Mouse (Mus musculus): ENCODE measurements around the gene Zdhhc11. TPM values are rescaled to one million over a fixed set of nuclear protein-coding genes. Genes with fewer than 3 reads are reported as not detected.

Gene Zdhhc11
- polyA plus RNA-seq, 1 experiment from 2014 or later: not detected

DNA sequence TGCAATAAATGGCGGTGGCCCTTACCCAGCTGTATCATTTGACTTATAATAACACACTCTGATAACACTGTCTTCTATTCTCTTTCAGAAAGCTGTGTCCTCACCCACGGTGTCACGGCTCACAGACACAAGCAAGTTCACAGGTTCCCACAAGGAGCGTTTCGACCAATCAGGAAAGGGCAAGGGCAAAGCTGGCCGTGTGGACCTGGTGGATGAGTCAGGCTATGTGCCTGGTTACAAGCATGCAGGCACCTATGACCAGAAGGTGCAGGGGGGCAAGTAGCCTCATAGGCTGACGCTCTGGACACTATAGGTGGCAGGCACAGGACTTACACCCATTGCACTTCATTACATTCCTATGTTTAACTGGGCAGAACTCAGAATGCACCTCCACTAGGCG is 67.5 kb downstream of the Zdhhc11 start:
- no peak for ATAC-seq (ENCODE audit: low read depth)
- Histone ChIP-seq H3K36me3 (peaks cover 30% of the 10 kb centered on the region), H3K9ac (no peak overlapping the region), H3K4me1 (replicated peaks) (no peaks in the 10 kb centered on the region), H3K4me2 (no peak overlapping the region), H3K4me3 (no peak overlapping the region), H3K9me3 (no peaks in the 10 kb centered on the region), H3K27ac (replicated peaks) (no peak overlapping the region), H3K27me3 (no peaks in the 10 kb centered on the region)
- WGBS: 79% methylated on average over 8 of the region's 8 CpGs

DNA sequence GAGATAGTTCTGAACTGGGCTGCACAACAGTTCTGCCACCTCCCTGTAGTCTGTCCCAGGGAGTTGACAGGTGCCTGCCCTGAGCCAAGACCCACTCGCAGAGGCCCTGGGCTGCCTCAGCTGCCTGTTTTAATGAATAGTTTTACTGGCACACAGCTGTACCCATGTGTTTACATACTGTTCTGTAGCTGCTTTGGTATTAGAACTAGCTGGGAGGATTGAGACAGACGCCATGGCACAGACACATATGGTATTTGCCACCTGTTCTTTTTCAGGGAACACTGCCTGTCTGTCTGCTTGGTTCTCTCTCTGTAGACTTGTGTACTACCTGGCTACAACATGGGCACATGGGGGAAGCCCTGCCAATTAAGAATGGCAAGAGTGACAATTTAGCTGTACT is 71.1 kb downstream of the Zdhhc11 start:
- H3K27ac ChIP-seq (replicated peaks): no peak overlapping the region
- no peak overlapping the region for H3K4me2 ChIP-seq
- no peaks in the 10 kb centered on the region for H3K9me3 ChIP-seq
- H3K36me3 ChIP-seq: peaks cover 37% of the 10 kb centered on the region
- H3K4me1 ChIP-seq (replicated peaks): no peaks in the 10 kb centered on the region
- no peak overlapping the region for H3K4me3 ChIP-seq
- no peak overlapping the region for H3K9ac ChIP-seq
- no peaks in the 10 kb centered on the region for H3K27me3 ChIP-seq
- 73% methylated on average over 2 of the region's 2 CpGs for WGBS
- no peak for ATAC-seq (ENCODE audit: low read depth)

DNA sequence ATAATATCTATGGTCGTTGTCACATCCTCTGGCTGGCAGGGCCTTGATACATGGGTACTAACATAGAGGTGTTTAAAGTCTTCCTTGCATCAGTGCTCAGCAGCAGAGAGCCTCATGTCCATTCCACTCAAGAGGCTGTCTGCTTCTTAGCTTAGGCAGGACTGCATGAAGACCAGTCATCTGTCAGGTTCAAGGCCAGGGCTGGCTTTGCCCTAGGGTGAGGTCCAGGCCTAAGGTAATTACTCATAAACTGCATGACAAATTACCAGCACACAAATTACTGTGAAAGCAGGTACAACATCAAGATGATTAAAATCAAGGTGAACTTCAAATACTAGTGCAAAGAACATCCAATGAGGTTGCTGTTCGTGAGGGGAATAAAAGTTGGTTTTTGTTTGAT is 72.1 kb downstream of the Zdhhc11 start:
- Histone ChIP-seq H3K9me3 (no peaks in the 10 kb centered on the region), H3K36me3 (peaks cover 48% of the 10 kb centered on the region), H3K9ac (no peak overlapping the region), H3K4me1 (replicated peaks) (no peaks in the 10 kb centered on the region), H3K4me3 (no peak overlapping the region), H3K27ac (replicated peaks) (no peak overlapping the region), H3K4me2 (no peak overlapping the region), H3K27me3 (no peaks in the 10 kb centered on the region)
- no peak for ATAC-seq (ENCODE audit: low read depth)
- 95% methylated on average over 2 of the region's 2 CpGs for WGBS

DNA sequence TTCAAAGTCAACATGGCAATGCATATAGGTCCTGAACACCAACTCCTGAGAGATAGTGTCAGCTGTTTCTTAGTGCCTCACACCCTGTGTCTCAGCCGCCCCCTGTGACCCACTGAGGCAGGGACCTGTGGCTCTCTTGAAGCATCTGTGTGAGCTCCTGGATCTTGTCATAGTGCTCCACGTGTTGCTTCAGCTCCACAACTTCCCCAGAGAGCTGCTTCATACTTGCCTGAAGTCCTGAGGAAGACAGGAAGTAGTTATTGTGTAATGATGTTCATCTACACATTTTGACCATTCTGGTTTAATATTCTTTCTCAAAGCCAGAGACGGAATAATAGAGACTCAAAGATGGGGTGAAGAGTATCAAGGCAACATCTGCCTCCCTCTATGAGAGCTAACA is 76.3 kb downstream of the Zdhhc11 start:
- ATAC-seq (ENCODE audit: low read depth): no peak
- H3K27ac ChIP-seq (replicated peaks): no peak overlapping the region
- WGBS: 93% methylated on average over 3 of the region's 3 CpGs
- H3K9me3 ChIP-seq: no peaks in the 10 kb centered on the region
- peaks cover 48% of the 10 kb centered on the region for H3K36me3 ChIP-seq
- H3K27me3 ChIP-seq: no peaks in the 10 kb centered on the region
- no peak overlapping the region for H3K9ac ChIP-seq
- H3K4me3 ChIP-seq: no peak overlapping the region
- no peak overlapping the region for H3K4me2 ChIP-seq
- H3K4me1 ChIP-seq (replicated peaks): no peaks in the 10 kb centered on the region

Small RNAs within 50 kb of the gene (microRNA-seq; reads per million reads assigned to microRNA genes)
- gene Gm25197: not detected

Other genes starting within 250 kb of the Zdhhc11 start
- gene Slc12a7, start 230.8 kb upstream of the Zdhhc11 start, polyA plus RNA-seq (2015; fragmentation: Nextera tagmentation; extraction: Ambion mirVana): 13.4 and 13.6 TPM in 2 replicates
- 8.7 and 9.8 TPM in 2 replicates for gene Nkd2, start 116.2 kb upstream of the Zdhhc11 start, polyA plus RNA-seq (2015; fragmentation: Nextera tagmentation; extraction: Ambion mirVana)
- 12.1 and 15.9 TPM in 2 replicates for gene Trip13, start 26.1 kb upstream of the Zdhhc11 start, polyA plus RNA-seq (2015; fragmentation: Nextera tagmentation; extraction: Ambion mirVana)
- gene Brd9, start 26.0 kb upstream of the Zdhhc11 start, polyA plus RNA-seq (2015; fragmentation: Nextera tagmentation; extraction: Ambion mirVana): 91.4 and 94.2 TPM in 2 replicates
- gene Tppp, start 45.6 kb downstream of the Zdhhc11 start, polyA plus RNA-seq (2015; fragmentation: Nextera tagmentation; extraction: Ambion mirVana): 6.5 and 6.7 TPM in 2 replicates
- gene Cep72, start 98.4 kb downstream of the Zdhhc11 start, polyA plus RNA-seq (2015; fragmentation: Nextera tagmentation; extraction: Ambion mirVana): 7.3 and 7.8 TPM in 2 replicates
- gene Slc9a3, start 157.6 kb downstream of the Zdhhc11 start, polyA plus RNA-seq (2015; fragmentation: Nextera tagmentation; extraction: Ambion mirVana): 0.06 and 0.17 TPM in 2 replicates
- gene Exoc3, start 244.9 kb downstream of the Zdhhc11 start, polyA plus RNA-seq (2015; fragmentation: Nextera tagmentation; extraction: Ambion mirVana): 90.5 and 101 TPM in 2 replicates